Mouse (Mus musculus): ENCODE measurements around the gene A530084C06Rik. TPM values are rescaled to one million over a fixed set of nuclear protein-coding genes. Genes with fewer than 3 reads are reported as not detected.

A530084C06Rik gene
- total RNA-seq (2021) = under 1 TPM; 0.09 TPM
- long read RNA-seq, experiment 1 = 0 reads
- long read RNA-seq, experiment 2 = 0 reads

DNA sequence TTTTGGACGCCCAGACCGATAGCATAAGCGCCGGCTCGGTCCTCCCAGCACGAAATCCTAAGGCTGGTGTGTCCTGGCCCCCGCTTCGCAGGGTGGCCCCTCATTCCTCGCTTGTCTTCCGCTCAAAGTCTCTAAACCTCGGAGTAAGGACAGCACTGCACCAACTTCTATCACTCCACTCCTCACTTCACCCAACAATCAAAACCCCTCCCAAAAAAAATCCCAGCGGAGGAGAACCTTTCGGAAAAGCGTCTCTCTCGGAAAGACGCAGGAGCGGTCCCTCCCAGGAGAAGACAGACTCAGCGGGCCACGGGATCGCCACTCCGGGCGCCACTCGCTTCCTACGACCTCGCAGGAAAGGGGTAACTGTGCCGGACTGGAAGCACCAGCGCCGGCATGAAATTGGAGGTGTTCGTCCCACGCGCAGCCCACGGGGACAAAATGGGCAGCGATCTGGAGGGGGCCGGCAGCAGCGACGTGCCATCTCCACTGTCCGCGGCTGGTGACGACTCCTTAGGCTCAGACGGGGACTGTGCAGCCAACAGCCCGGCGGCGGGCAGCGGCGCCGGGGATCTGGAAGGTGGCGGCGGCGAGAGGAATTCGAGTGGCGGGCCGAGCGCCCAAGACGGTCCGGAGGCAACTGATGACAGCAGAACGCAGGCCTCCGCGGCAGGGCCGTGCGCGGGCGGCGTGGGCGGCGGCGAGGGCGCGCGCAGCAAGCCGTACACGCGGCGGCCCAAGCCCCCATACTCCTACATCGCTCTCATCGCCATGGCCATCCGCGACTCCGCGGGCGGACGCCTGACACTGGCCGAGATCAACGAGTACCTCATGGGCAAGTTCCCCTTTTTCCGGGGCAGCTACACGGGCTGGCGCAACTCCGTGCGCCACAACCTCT, at the start of gene A530084C06Rik:
Gene A530084C06Rik, minus strand, starts transcription at position 813 of the 898 bp plus-strand sequence.
- DNase-seq = peak; percentile 47

DNA sequence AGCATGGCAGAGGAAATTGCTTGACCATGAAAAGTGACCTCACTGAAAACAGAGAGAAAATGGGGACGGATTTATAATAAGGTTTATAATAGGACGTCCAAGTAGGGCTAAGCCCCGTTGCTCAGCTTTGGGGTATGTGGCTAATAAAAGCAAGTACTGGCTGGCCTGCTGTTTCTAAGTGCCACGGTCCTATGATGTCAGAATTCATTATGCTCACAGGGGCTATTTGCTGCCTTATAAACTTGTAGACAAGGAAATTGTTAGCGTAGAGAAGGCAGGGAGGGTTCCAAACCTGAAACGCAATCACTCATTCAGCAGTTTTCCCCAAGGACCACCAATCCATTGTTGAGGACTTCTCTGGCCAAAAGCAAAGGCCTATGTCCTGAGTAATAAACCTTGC, 44.8 kb upstream of the A530084C06Rik start:
- DNase-seq = no peak

DNA sequence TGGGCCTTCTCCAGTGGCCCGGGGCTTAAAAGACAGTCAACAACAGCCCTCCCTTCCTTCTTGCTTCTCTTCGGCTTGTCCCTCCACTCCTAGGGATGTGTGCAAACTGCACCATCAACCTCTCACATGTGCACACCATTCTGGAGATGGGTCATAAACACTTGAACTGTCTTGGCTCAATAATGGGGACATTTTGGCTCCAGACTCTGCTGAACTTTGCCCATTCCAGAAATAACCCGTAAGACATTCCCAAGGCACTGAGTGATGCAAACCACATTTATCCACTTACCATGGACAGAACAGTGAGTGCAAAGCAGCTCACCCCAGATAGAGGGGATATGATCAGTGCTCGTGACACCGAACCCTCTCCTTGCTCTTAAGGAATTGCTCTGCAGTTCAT, 40.4 kb upstream of the A530084C06Rik start:
- DNase-seq = no peak

DNA sequence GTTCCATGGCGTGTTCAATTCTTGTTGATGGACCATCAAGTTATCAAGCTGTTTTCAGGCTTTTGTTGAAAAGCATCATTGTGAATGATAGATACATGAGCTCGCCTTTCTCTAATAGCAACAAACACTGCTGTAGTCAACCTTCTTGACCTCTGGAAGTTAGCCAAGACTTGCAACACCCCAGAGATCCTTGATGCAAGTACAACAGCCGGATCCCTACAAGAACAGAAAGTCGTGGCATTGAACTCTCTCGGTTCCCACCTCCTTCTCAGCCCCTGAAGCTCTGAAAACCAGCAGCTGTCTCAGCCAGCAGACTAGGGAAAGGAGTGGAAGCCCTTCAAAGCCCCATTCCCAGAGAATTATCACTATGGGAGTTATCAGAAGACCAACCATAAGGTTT, 28.2 kb upstream of the A530084C06Rik start:
- peak; percentile 54 for DNase-seq

DNA sequence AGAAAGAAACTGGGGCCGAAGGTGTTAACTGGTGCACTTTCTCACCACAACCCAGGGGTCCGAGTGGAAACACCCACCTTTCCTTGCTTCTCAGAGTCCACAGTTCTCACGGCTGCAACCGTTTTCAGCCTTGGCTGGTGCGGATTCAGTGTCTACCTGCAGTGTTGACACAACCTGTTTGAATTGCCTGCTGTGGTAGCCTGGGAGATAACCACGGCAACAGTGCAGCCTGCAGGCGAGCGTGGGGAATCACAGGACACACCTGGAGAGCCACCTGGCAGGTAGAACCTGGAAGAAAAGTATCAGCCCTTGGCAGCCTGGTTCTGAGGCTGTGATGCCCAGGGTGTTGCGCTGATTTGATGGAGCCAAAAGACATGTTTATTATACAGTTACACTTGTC, 20.7 kb upstream of the A530084C06Rik start:
- no peak for DNase-seq

DNA sequence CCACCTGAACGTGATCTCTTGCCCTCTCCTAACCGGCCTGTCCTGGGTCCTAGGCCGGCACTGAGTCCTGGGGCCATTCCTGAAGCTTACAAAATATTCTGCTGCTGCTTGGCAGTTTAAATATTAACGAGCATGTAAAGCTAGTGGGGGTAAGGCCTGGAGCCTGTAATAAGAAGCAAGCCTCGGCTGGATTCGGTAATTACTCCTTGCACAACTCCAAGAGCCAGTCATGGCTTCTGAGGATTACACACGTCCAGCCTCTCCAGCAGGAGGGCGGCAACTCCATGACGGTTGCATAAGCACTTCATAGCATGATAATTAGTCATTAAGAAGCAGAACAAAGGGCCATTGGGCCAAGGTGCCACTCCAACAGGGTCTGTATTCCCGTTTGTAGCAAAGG, 19.3 kb upstream of the A530084C06Rik start:
- DNase-seq = peak; percentile 9

DNA sequence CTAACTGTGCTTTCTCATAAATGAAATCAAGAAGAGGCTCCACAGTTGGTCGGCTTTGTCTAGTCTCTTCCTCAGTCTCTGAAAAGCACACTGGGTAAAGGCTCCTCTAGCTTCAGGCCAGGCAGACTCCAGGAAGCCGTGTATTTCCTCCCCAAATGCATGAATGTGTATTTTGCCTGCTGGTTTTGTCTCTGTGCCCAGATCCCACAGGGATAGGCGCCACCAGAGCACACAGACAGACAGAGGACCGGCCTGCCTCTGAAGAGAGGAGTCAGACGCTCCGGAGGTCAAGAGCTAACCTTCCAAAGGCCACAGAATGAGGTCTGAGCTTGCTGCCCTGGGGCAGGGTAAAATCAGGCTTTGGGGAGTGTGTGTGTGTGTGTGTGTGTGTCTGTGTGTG, 18.4 kb upstream of the A530084C06Rik start:
- no peak for DNase-seq

DNA sequence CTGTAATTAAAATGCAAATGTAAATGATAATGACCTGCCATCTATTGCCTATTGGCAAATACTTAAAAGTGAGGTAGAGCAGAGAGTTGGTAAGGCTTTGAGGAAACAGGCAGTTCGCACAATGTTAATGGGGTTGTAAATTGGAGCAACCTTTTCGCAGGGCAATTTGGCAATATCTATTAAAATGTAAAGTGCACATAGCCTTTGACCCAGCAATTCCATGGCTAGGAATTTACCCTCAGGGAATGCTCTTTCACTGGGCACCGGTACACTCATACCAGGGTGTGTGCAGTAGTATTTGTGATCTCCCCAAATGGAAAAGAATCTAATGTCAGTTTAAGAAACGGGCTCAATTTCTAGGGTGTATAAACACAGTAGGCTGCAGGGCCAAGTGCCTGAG, 17.6 kb upstream of the A530084C06Rik start:
- DNase-seq = no peak

DNA sequence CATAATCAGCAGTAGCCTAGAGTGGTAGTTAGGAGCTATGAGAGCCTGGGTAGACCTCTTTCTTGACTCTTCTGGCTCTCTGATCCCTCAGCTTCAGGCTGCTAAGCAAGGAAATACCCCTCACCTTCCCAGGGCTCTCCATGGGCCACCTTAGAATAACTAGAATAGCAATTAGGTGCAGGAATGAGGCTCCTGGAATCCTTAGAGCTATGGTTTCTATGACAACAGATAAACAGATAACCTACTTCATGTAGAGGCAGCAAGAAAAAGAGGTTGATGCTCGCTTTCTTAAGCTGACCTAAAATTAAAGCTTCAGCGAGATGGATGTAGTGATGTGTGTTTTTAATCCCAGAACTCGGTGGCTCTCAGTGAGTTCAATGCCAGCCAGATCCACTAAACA, 15.5 kb upstream of the A530084C06Rik start:
- DNase-seq = no peak

DNA sequence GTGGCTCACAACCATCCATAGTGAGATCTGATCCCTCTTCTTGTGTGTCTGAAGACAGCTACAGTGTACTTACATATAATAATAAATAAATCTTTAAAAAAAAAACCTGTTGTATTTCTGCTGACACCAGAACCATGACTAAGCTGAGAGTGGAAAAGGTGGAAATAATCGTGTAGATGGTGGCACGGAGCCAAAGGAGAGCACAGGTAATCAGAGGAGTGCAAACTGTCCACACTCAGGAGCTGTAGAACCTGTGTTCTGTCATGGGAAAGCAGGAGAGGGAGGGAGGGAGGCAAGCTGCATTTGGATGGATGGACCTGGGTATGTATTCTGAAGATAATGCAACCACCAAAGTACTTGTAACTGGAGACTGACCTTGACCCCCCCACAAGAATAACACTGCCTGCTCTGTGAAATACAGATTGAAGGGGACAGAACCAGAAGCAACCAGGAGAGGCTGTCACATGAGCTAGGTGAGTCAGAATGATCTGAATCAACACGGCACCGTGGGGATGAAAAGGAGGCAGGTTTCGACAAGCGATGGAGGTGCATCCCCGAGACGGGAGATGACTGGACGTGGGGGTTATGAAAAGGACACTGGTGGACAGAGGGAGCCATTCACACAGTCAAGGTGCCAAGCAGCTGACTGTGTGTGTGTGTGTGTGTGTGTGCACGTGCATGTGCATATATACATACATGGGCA, 13.8 kb upstream of the A530084C06Rik start:
- DNase-seq = no peak

DNA sequence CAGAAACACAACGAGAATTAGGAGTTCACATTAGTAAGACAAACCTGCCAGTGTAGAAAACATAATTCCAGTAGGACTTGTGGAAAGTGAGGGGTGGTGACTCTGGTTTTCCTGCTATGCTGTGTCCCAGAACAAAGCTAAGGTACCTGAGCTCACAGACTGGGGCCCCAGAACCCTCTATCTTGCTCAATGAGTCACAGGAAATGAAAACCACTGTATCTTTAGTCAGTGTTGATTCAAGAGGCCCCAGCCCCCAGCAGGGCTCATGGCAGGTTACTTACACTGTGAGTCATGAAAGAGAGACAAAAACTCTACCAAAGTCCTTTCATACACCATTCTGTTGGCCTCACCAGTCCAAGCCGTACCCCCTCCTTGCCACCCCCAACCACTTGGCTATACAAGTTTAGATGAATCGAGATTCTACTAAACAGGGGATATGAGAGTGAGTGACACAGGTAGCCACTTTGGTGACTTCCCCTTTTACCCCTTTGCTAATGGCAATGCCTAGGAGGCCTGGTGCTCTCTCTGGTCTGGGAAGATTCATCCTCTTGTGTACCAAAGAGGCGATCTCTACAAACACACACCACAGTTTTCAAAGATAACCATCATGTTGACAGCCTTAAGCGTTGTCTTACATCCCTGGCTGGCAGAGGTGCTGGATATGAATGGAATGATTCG, 8.6 kb upstream of the A530084C06Rik start:
- no peak for DNase-seq

DNA sequence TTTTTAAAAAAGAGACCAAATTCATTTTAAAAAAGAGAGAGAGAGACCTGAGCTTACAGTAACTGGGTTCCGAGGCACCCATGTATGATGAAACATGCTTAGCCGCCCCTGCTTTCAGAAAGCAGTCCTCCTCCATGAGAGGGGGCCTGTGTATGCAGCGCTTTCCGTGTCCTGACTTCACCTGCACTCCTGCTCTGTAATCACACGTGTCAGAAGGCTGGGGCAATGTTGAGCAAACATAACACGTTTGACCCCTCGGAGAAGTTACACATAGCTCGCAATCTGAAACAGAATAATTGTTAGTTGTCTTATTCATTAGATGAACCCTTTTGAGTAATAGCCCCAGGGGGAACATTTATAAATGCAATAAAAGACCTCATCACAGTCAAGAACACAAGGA, 8.0 kb upstream of the A530084C06Rik start:
- DNase-seq = no peak

DNA sequence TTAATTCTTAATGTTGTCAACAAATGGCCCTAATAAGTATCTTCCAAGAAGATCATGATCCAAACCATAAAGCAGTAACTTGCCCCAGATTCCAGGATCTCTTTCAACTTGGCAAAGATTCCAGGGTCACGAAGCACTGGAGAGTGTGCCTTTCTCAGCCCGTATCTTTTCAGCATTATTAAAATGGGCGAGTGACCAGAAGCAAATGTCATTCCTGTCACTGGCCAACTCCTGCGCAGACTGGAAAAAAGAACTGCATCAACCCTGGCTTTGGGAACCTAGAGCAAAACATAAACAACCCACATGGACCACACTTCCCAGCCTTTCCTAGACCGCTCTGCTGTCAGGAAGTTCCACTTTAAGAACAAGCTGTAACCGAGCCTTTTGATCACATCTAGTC, 5.3 kb upstream of the A530084C06Rik start:
- DNase-seq = peak; percentile 9

DNA sequence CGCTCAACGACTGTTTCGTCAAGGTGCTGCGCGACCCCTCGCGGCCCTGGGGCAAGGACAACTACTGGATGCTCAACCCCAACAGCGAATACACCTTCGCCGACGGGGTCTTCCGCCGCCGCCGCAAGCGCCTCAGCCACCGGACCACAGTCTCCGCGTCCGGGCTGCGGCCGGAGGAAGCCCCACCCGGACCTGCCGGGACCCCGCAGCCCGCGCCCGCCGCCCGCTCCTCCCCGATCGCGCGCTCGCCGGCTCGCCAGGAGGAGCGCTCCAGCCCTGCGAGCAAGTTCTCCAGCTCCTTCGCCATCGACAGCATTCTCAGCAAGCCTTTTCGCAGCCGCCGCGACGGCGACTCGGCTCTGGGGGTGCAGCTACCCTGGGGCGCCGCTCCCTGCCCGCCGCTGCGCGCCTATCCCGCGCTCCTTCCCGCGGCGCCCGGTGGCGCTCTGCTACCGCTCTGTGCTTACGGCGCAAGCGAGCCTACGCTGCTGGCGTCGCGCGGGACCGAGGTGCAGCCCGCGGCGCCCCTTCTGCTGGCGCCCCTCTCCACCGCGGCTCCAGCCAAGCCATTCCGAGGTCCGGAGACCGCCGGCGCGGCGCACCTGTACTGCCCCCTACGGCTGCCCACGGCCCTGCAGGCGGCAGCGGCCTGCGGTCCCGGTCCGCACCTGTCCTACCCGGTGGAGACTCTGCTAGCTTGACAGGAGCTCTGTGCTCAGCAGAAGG, 449 bp upstream of the A530084C06Rik start:
- peak; percentile 83 for DNase-seq

DNA sequence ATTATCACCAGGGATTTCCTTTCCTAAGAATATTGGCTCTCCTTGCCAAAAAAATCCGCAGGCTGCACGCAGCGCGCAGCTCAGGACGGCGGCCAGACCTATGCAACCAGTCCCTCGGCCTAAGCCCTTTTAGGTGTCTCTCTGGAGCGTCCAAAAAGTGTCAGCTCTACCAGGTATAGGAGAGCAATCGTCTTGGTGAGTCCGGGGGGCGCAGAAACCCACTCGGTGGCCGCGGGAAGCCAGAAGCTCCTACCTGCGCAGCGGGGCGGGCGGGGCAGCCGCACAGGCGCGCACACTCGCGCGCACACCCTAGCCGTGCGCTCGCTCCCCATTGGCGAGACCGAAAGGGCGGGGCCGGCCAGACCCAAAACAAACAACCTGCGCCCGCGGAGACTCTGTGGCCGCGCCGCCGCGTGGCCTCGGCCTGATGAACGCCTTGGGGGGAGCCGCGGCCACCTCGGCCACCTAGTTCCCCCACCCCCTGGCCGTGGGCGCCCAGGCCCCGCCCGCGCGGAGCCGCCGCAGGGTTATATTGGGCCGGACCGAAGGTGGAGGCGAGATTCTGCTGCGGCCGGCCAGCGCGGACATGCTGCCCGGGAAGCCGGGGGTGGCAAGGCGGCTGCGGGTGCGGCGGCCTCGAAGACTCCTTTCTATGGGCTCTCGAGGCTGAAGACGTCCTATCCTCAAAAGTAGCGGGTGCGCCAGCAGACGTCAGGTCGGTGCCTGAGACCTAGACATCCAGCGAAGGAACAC, 1.2 kb downstream of the A530084C06Rik start:
- peak; percentile 73 for DNase-seq

DNA sequence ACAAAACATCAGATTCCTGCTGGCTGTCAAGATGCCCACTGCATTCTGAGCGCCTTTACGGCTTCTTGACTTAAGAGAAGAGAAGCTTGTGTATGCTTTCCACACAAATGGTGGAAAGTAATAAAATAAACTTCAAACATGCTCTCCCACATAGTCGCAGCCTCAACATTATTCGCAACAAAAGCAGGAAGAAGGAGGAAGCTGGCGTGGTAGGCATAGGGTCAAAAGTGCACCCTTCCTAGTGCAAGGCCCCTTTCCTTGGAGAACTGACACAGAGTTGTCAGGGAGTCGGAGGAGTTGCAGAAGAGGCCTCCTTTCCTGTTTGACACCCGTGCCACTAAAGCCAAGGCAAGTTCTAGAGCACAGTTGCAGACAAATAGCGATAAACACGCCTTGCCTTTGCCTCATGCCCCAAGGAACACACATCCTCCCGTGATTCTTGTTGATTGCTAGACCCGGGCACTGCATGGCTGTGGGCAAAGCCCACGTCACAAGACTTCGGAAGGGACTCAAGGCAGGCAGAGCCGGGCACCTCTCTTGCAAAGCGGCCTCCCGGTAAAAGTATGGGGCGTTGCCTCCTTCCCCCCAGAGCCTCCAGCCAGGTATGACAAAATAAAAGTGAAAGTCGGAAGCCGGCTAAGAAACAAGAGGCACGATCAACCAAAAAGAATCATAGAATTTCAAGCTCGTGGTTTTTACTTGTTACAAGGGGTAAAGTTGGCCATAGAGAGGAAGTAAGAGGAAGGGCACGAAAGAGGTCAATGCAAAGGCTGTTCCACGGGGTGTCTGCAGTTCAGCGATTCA, 2.0 kb downstream of the A530084C06Rik start:
- no peak for DNase-seq

DNA sequence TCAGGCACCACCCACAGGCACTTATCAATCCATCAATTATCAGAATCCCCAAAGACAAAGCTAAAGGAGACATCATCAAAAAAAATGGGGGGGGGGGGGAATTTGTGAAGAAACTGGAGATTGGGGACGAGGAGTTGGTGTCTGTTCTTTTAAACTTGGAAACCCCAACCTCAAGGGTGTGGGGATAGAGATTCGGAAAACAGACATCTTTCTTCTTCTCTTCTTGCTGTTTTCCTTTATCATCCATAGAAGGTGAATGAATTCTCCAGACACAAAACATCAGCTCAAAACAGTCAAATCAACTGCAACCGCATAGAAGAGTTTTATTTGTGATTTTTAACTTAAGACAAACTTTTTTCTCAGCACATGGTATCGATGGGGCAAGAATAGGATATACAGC, 3.3 kb downstream of the A530084C06Rik start, which contains the start of gene Foxq1:
Gene Foxq1, plus strand, starts transcription at position 301 of the 400 bp plus-strand sequence.
- no peak for DNase-seq

DNA sequence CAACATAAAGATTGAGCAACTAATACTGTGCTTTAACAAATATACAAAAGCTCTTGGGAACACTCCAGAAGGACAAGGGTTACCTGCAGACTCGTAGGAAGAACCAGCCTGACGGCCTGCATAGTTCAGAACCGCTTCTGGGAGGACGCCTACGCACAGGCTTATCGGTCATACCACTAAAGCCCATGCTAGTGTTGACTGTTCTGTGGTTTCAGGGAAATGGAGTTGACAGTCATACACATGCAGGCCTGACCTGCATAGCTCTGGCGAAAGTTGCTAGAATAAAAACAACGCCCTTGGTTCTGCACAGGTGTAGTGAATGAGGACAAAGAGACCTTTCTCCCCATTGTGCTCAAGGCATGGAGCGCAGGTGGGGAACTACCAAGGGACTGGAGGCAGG, 11.5 kb downstream of the A530084C06Rik start:
- DNase-seq = no peak

DNA sequence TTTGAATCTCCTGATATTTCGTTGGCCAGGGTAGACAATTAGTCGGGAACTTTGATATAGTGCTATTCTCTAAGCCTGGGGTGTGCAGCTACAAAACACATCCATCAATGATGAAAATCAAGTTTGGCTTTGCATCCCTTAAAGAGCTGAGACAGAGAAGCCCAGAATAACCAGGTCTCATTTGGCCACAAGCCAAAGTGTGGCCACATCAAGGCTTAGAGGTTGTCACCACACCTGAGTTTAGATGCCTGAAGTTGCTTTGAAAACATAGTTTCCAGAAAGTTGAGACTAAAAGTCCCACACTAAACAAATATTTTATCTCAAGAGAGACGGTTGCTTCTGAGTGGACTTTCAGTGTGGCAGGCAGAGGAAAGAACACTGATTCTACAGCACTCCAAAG, 11.9 kb downstream of the A530084C06Rik start:
- no peak for DNase-seq

DNA sequence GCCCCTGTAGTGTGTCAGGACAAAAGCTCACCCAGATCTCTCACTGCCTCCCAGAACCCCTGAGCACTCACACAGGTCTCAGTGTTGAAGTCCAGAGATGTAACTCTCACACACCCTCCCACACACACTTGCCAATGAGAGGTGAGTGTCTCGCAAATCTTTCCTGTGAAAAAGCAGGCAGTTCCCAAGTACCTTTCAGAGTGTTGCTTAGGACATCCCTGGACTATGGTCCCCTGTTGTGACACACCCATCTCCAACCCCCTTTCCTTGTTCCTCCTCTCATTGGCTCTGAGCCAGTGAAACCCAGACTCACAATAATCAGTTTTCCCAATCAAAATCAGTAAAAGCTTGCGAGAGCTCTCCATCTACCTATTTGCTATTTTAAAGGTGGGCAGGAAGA, 12.3 kb downstream of the A530084C06Rik start:
- no peak for DNase-seq
